Mouse (Mus musculus) induced T-regulatory cell, adult 2 months (primary cell): Measurements from ENCODE around the gene Prrt3.
A peak's percentile ranks its signal among the peaks of the same experiment; 100 is the strongest.

Experiments used
- DNase-seq: peaks from one replicate; pipeline ENCODE4 v3.0.0-alpha.2; 2012; ENCODE audit warnings: low read depth

The Prrt3 gene

GRCm38 (mm10) chr6:113501388-113502084, at the start of gene Prrt3:
Gene Prrt3 (minus strand): TSS chr6:113501931.
- no peak for DNase-seq

GRCm38 (mm10) chr6:113543906-113544481, 42.3 kb upstream of the Prrt3 start:
- DNase-seq = no peak

- no peak for DNase-seq
These were observed 39.9 kb upstream of the Prrt3 start for GRCm38 (mm10) chr6:113541610-113542009.

- DNase-seq = no peak
These were observed 33.2 kb upstream of the Prrt3 start for GRCm38 (mm10) chr6:113534886-113535285.

GRCm38 (mm10) chr6:113531840-113532404, 30.2 kb upstream of the Prrt3 start:
- no peak for DNase-seq

- peak; percentile 93 for DNase-seq
These were observed 29.5 kb upstream of the Prrt3 start, which contains the start of the genes Emc3 and Fancd2 for GRCm38 (mm10) chr6:113530932-113531839. Gene Emc3 (minus strand): TSS chr6:113531652. Gene Fancd2 (plus strand): TSS chr6:113531682.

- no peak for DNase-seq
These were observed 21.7 kb upstream of the Prrt3 start for GRCm38 (mm10) chr6:113523420-113523819.

- no peak for DNase-seq
These were observed 20.6 kb upstream of the Prrt3 start for GRCm38 (mm10) chr6:113522310-113522709.

- no peak for DNase-seq
These were observed 15.8 kb upstream of the Prrt3 start for GRCm38 (mm10) chr6:113517434-113518080.

- no peak for DNase-seq
These were observed 12.9 kb upstream of the Prrt3 start for GRCm38 (mm10) chr6:113514600-113514999.

GRCm38 (mm10) chr6:113513944-113514343, 12.2 kb upstream of the Prrt3 start:
- no peak for DNase-seq

GRCm38 (mm10) chr6:113508947-113509280, 7.2 kb upstream of the Prrt3 start:
- DNase-seq = no peak

- DNase-seq = no peak
These were observed 6.7 kb upstream of the Prrt3 start for GRCm38 (mm10) chr6:113508272-113508946.

- no peak for DNase-seq
These were observed 5.4 kb upstream of the Prrt3 start for GRCm38 (mm10) chr6:113507130-113507529.

- DNase-seq = no peak
These were observed 4.0 kb upstream of the Prrt3 start for GRCm38 (mm10) chr6:113505689-113506088.

GRCm38 (mm10) chr6:113502801-113503200, 1.1 kb upstream of the Prrt3 start:
- no peak for DNase-seq

GRCm38 (mm10) chr6:113499346-113499745, 2.4 kb downstream of the Prrt3 start:
- DNase-seq = no peak

GRCm38 (mm10) chr6:113495071-113495675, 6.6 kb downstream of the Prrt3 start:
- no peak for DNase-seq

- peak; percentile 92 for DNase-seq
These were observed 7.4 kb downstream of the Prrt3 start for GRCm38 (mm10) chr6:113494258-113494788.

- DNase-seq = no peak
These were observed 9.4 kb downstream of the Prrt3 start for GRCm38 (mm10) chr6:113492101-113492864.
